Mouse (Mus musculus): ENCODE measurements around the gene Zc3h12a.

GRCm38 (mm10) chr4:125134631-125135030, 7.0 kb upstream of the Zc3h12a start:
- TF ChIP-seq CTCF (IDR thresholded peaks at IDR 0.05; ENCODE audit: low read depth) (no peak), EP300 (IDR thresholded peaks at IDR 0.05; ENCODE audit: low read depth) (no peak)

Data from liver, embryonic 14.5 days (tissue).